Mouse (Mus musculus) cortical plate, adult 2 months (tissue): ENCODE measurements around the gene Foxa2. TPM values are rescaled to one million over a fixed set of nuclear protein-coding genes. Genes with fewer than 3 reads are reported as not detected.

Experiments
- H3K27ac ChIP-seq: fragments of 200-500 bp; 2 replicates; pipeline ENCODE4 v1.5.1; 2012; ENCODE audit warnings: low read length, control low read depth, inconsistent platforms; ENCODE audit not compliant: insufficient read depth
- H3K4me1 ChIP-seq: fragments of 200-500 bp; 2 replicates; pipeline ENCODE4 v1.6.1; 2011; ENCODE audit warnings: low read length; ENCODE audit not compliant: control insufficient read depth, insufficient read depth
- H3K4me3 ChIP-seq: fragments of 200-500 bp; 2 replicates; pipeline ENCODE4 v1.5.1; 2011; ENCODE audit warnings: mild to moderate bottlenecking, low read length, control low read depth; ENCODE audit not compliant: insufficient read depth
- CTCF ChIP-seq: fragments of 200-500 bp; IDR thresholded peaks from 2 replicates; pipeline ENCODE4 v1.5.1; 2011; ENCODE audit warnings: mild to moderate bottlenecking, control low read depth, low read length; ENCODE audit not compliant: insufficient read depth; ENCODE audit errors: extremely low read depth
- POLR2A ChIP-seq: fragments of 200-500 bp; IDR thresholded peaks from 2 replicates; pipeline ENCODE4 v1.6.1; 2011; ENCODE audit warnings: mild to moderate bottlenecking, low read length, control low read depth; ENCODE audit not compliant: insufficient read depth; ENCODE audit errors: extremely low read depth
- polyA plus RNA-seq: library from polyadenylated mRNA; depleted of rRNA; stranded (reverse); fragments of >200 nt; gene quantifications from 2 replicates; pipeline ENCODE4 v1.2.3, GENCODE M21; 2012; rRNA removed

Gene Foxa2
- not detected in 2 replicates for polyA plus RNA-seq

- Histone ChIP-seq H3K27ac (no peak within 1 kb of the TSS), H3K4me1 (no peaks in the 10 kb centered on the region), H3K4me3 (no peak within 1 kb of the TSS)
- TF ChIP-seq POLR2A: no peak
- no peak for TF ChIP-seq CTCF
These were observed at the start of gene Foxa2 for GRCm38 (mm10) chr2:148046799-148047165. Gene Foxa2 (minus strand): TSS chr2:148046969.

- Histone ChIP-seq H3K4me3 (no peak overlapping the region), H3K27ac (no peak overlapping the region), H3K4me1 (no peaks in the 10 kb centered on the region)
- TF ChIP-seq POLR2A: no peak
- TF ChIP-seq CTCF: no peak
These were observed 45.3 kb upstream of the Foxa2 start for GRCm38 (mm10) chr2:148092089-148092488.

GRCm38 (mm10) chr2:148091657-148092056 is 44.9 kb upstream of the Foxa2 start:
- H3K4me1 ChIP-seq: no peaks in the 10 kb centered on the region
- no peak overlapping the region for H3K27ac ChIP-seq
- H3K4me3 ChIP-seq: no peak overlapping the region
- TF ChIP-seq CTCF (no peak), POLR2A (no peak)

GRCm38 (mm10) chr2:148090071-148090470 is 43.3 kb upstream of the Foxa2 start:
- Histone ChIP-seq H3K4me3 (no peak overlapping the region), H3K4me1 (no peaks in the 10 kb centered on the region), H3K27ac (no peak overlapping the region)
- TF ChIP-seq CTCF: no peak
- no peak for TF ChIP-seq POLR2A

- no peak for TF ChIP-seq CTCF
- no peak for TF ChIP-seq POLR2A
- H3K4me3 ChIP-seq: no peak overlapping the region
- no peak overlapping the region for H3K27ac ChIP-seq
- H3K4me1 ChIP-seq: no peaks in the 10 kb centered on the region
These were observed 38.8 kb upstream of the Foxa2 start for GRCm38 (mm10) chr2:148085529-148085928.

GRCm38 (mm10) chr2:148085126-148085525 is 38.4 kb upstream of the Foxa2 start:
- no peak overlapping the region for H3K4me3 ChIP-seq
- TF ChIP-seq CTCF: no peak
- TF ChIP-seq POLR2A: no peak
- H3K4me1 ChIP-seq: no peaks in the 10 kb centered on the region
- no peak overlapping the region for H3K27ac ChIP-seq

- Histone ChIP-seq H3K27ac (no peak overlapping the region), H3K4me3 (no peak overlapping the region), H3K4me1 (no peaks in the 10 kb centered on the region)
- TF ChIP-seq POLR2A (no peak), CTCF (peak; percentile 73)
These were observed 35.5 kb upstream of the Foxa2 start for GRCm38 (mm10) chr2:148082283-148082682.

- Histone ChIP-seq H3K4me1 (no peaks in the 10 kb centered on the region), H3K27ac (no peak overlapping the region), H3K4me3 (no peak overlapping the region)
- TF ChIP-seq POLR2A (no peak), CTCF (no peak)
These were observed 13.9 kb upstream of the Foxa2 start for GRCm38 (mm10) chr2:148060705-148061104.

GRCm38 (mm10) chr2:148053411-148053810 is 6.6 kb upstream of the Foxa2 start:
- no peak for TF ChIP-seq CTCF
- TF ChIP-seq POLR2A: no peak
- Histone ChIP-seq H3K4me1 (no peaks in the 10 kb centered on the region), H3K4me3 (no peak overlapping the region), H3K27ac (no peak overlapping the region)

GRCm38 (mm10) chr2:148048484-148049129 is 1.8 kb upstream of the Foxa2 start:
- Histone ChIP-seq H3K4me1 (no peaks in the 10 kb centered on the region), H3K4me3 (no peak overlapping the region), H3K27ac (no peak overlapping the region)
- TF ChIP-seq POLR2A: no peak
- 0 out of 2 replicates have a peak, but pooled peaks have one; percentile 9 for TF ChIP-seq CTCF
